Mouse (Mus musculus): Measurements from ENCODE around the gene Sprr2j-ps.

Sprr2j-ps gene

GRCm38 (mm10) chr3:92417782-92418181, at the start of gene Sprr2j-ps:
TSS of gene Sprr2j-ps (plus strand) at chr3:92418082.
- DNase-seq (ENCODE audit: low spot score in 2 of 2) = no peak

GRCm38 (mm10) chr3:92373613-92374012, 44.3 kb upstream of the Sprr2j-ps start:
- no peak for DNase-seq (ENCODE audit: low spot score in 2 of 2)

GRCm38 (mm10) chr3:92385385-92385784, 32.5 kb upstream of the Sprr2j-ps start, which contains the start of gene Sprr2h:
TSS of gene Sprr2h (plus strand) at chr3:92385685.
- DNase-seq (ENCODE audit: low spot score in 2 of 2) = no peak

- no peak for DNase-seq (ENCODE audit: low spot score in 2 of 2)
Measured at GRCm38 (mm10) chr3:92394301-92394700, 23.6 kb upstream of the Sprr2j-ps start.

- no peak for DNase-seq (ENCODE audit: low spot score in 2 of 2)
Measured at GRCm38 (mm10) chr3:92407691-92408090, 10.2 kb upstream of the Sprr2j-ps start, which contains the start of gene Sprr2i. TSS of gene Sprr2i (plus strand) at chr3:92407991.

GRCm38 (mm10) chr3:92429323-92429722, 11.4 kb downstream of the Sprr2j-ps start, which contains the start of gene Gm9774:
TSS of gene Gm9774 (minus strand) at chr3:92429423.
- DNase-seq (ENCODE audit: low spot score in 2 of 2) = no peak

GRCm38 (mm10) chr3:92432282-92432681, 14.4 kb downstream of the Sprr2j-ps start, which contains the start of gene Sprr2k:
TSS of gene Sprr2k (plus strand) at chr3:92432582.
- DNase-seq (ENCODE audit: low spot score in 2 of 2) = no peak

GRCm38 (mm10) chr3:92438689-92439088, 20.8 kb downstream of the Sprr2j-ps start, which contains the start of gene Sprr1b:
TSS of gene Sprr1b (minus strand) at chr3:92438789.
- DNase-seq (ENCODE audit: low spot score in 2 of 2) = no peak

GRCm38 (mm10) chr3:92440177-92440576, 22.3 kb downstream of the Sprr2j-ps start:
- no peak for DNase-seq (ENCODE audit: low spot score in 2 of 2)

GRCm38 (mm10) chr3:92455151-92455550, 37.3 kb downstream of the Sprr2j-ps start:
- no peak for DNase-seq (ENCODE audit: low spot score in 2 of 2)

GRCm38 (mm10) chr3:92458620-92459019, 40.7 kb downstream of the Sprr2j-ps start, which contains the start of gene Sprr3:
TSS of gene Sprr3 (minus strand) at chr3:92458720.
- no peak for DNase-seq (ENCODE audit: low spot score in 2 of 2)

- DNase-seq (ENCODE audit: low spot score in 2 of 2) = no peak
Measured at GRCm38 (mm10) chr3:92466576-92466975, 48.7 kb downstream of the Sprr2j-ps start.

- DNase-seq (ENCODE audit: low spot score in 2 of 2) = no peak
Measured at GRCm38 (mm10) chr3:92467424-92467823, 49.5 kb downstream of the Sprr2j-ps start.

All from urinary bladder, adult 18-20 months (tissue).